Mouse (Mus musculus) hindbrain, embryonic 13.5 days (tissue): ENCODE data around the gene Gm49721. TPM values are rescaled to one million over a fixed set of nuclear protein-coding genes. Genes with fewer than 3 reads are reported as not detected.
A peak's percentile ranks its signal among the peaks of the same experiment; 100 is the strongest.
"Not testable (repeated sequence)": the region's sequence is repeated elsewhere in the genome, so short reads cannot be mapped to it uniquely, and the experiment has no call there.

Experiments used
- ATAC-seq: fragments of 200-750 bp; cut with Nextera tagmentation; 2 replicates; pipeline ENCODE4 v1.8.0; 2017; ENCODE audit warnings: moderate TSS enrichment; ENCODE audit not compliant: low FRiP score
- H3K27ac ChIP-seq: fragments of 300-500 bp; sonication (generic); 2 replicates; pipeline ENCODE4 v1.5.1; 2015; ENCODE audit warnings: inconsistent platforms, mild to moderate bottlenecking, moderate library complexity
- H3K27me3 ChIP-seq: fragments of 300-500 bp; sonication (generic); 2 replicates; pipeline ENCODE4 v1.6.1; 2015; ENCODE audit warnings: mild to moderate bottlenecking, inconsistent platforms
- H3K36me3 ChIP-seq: fragments of 300-500 bp; sonication (generic); 2 replicates; pipeline ENCODE4 v1.6.1; 2015; ENCODE audit warnings: mild to moderate bottlenecking, inconsistent platforms
- H3K4me1 ChIP-seq: fragments of 300-500 bp; sonication (generic); replicated peaks from 2 replicates; pipeline ENCODE4 v1.6.1; 2015; ENCODE audit warnings: inconsistent platforms
- H3K4me2 ChIP-seq: fragments of 300-500 bp; sonication (generic); 2 replicates; pipeline ENCODE4 v1.6.1; 2015; ENCODE audit warnings: inconsistent platforms, mild to moderate bottlenecking, moderate library complexity
- H3K4me3 ChIP-seq: fragments of 300-500 bp; sonication (generic); 2 replicates; pipeline ENCODE4 v1.5.1; 2015; ENCODE audit warnings: mild to moderate bottlenecking, inconsistent platforms
- H3K9ac ChIP-seq: fragments of 300-500 bp; sonication (generic); 2 replicates; pipeline ENCODE4 v1.6.1; 2015; ENCODE audit warnings: mild to moderate bottlenecking, inconsistent platforms
- H3K9me3 ChIP-seq: fragments of 300-500 bp; sonication (generic); 2 replicates; pipeline ENCODE4 v1.6.1; 2016; ENCODE audit warnings: inconsistent platforms
- WGBS: fragments of 180-500 bp; shearing (Covaris S2); methylation state at CpG from one replicate; pipeline ENCODE4 v1.1.7; 2015; 5-methylcytosine and 5-hydroxymethylcytosine counted together
- polyA plus RNA-seq: library from polyadenylated mRNA; unstranded; fragments of >200 nt; fragmentation: Nextera tagmentation; extraction: Ambion mirVana; gene quantifications from 2 replicates; pipeline ENCODE4 v1.2.1, GENCODE M21; 2015

Gene Gm49721
- polyA plus RNA-seq, 1 experiment from 2014 or later, result 0.19 TPM

GRCm38 (mm10) chr17:7033192-7034166, 54.8 kb downstream of the Gm49721 start:
- not testable (repeated sequence) for H3K27me3 ChIP-seq, H3K9me3 ChIP-seq, H3K4me1 ChIP-seq, H3K36me3 ChIP-seq, H3K9ac ChIP-seq, H3K27ac ChIP-seq, H3K4me3 ChIP-seq, H3K4me2 ChIP-seq
- 0 out of 2 replicates have a peak, but pooled peaks have one; percentile 46 for ATAC-seq
- 61% methylated on average over 3 of the region's 17 CpGs for WGBS

- not testable (repeated sequence) for H3K9ac ChIP-seq, H3K27ac ChIP-seq, H3K4me1 ChIP-seq, ATAC-seq, H3K9me3 ChIP-seq, H3K4me3 ChIP-seq, H3K27me3 ChIP-seq, H3K36me3 ChIP-seq, H3K4me2 ChIP-seq
- 25% methylated on average over 2 of the region's 4 CpGs for WGBS
These were observed 90.4 kb downstream of the Gm49721 start for GRCm38 (mm10) chr17:7068997-7069539.

GRCm38 (mm10) chr17:7069561-7070240, 91.0 kb downstream of the Gm49721 start:
- not testable (repeated sequence) for ATAC-seq, H3K4me1 ChIP-seq, H3K9me3 ChIP-seq, H3K36me3 ChIP-seq, H3K27ac ChIP-seq, H3K4me2 ChIP-seq, H3K9ac ChIP-seq, H3K4me3 ChIP-seq, H3K27me3 ChIP-seq
- 65% methylated on average over 6 of the region's 7 CpGs for WGBS

GRCm38 (mm10) chr17:7074494-7074893, 95.8 kb downstream of the Gm49721 start:
- H3K9me3 ChIP-seq, H3K27me3 ChIP-seq, H3K9ac ChIP-seq, H3K36me3 ChIP-seq, H3K4me1 ChIP-seq, H3K4me2 ChIP-seq, H3K4me3 ChIP-seq, H3K27ac ChIP-seq: not testable (repeated sequence)
- peak; percentile 60 for ATAC-seq
- 51% methylated on average over 3 of the region's 3 CpGs for WGBS

GRCm38 (mm10) chr17:7075519-7075918, 96.8 kb downstream of the Gm49721 start:
- not testable (repeated sequence) for ATAC-seq
- 92% methylated on average over 5 of the region's 6 CpGs for WGBS

GRCm38 (mm10) chr17:7079558-7079957, 100.9 kb downstream of the Gm49721 start:
- H3K4me3 ChIP-seq, result not testable (repeated sequence)
- WGBS, result 7% methylated on average over 1 of the region's 4 CpGs

More at GRCm38 (mm10) chr17:7075519-7075918, 96.8 kb downstream of the Gm49721 start:
- H3K9me3 ChIP-seq, H3K4me3 ChIP-seq, H3K36me3 ChIP-seq, H3K27ac ChIP-seq, H3K4me1 ChIP-seq, H3K27me3 ChIP-seq, H3K9ac ChIP-seq, H3K4me2 ChIP-seq: not testable (repeated sequence)

GRCm38 (mm10) chr17:7084523-7084922, 105.8 kb downstream of the Gm49721 start:
- not testable (repeated sequence) for H3K27ac ChIP-seq, H3K4me2 ChIP-seq, H3K4me3 ChIP-seq, H3K9me3 ChIP-seq, H3K27me3 ChIP-seq, H3K36me3 ChIP-seq, H3K9ac ChIP-seq, ATAC-seq, H3K4me1 ChIP-seq
- no CpG with 5 or more reads among the region's 5 CpGs for WGBS

More at GRCm38 (mm10) chr17:7079558-7079957, 100.9 kb downstream of the Gm49721 start:
- not testable (repeated sequence) for ATAC-seq, H3K9ac ChIP-seq, H3K36me3 ChIP-seq, H3K4me1 ChIP-seq, H3K4me2 ChIP-seq, H3K27me3 ChIP-seq, H3K27ac ChIP-seq, H3K9me3 ChIP-seq

- WGBS, result no CpG with 5 or more reads among the region's 12 CpGs
- not testable (repeated sequence) for H3K9me3 ChIP-seq, ATAC-seq, H3K9ac ChIP-seq, H3K36me3 ChIP-seq, H3K4me1 ChIP-seq, H3K4me2 ChIP-seq, H3K4me3 ChIP-seq, H3K27ac ChIP-seq, H3K27me3 ChIP-seq
These were observed 106.9 kb downstream of the Gm49721 start for GRCm38 (mm10) chr17:7085469-7086168.

GRCm38 (mm10) chr17:7086836-7087235, 108.1 kb downstream of the Gm49721 start:
- H3K4me1 ChIP-seq, H3K27me3 ChIP-seq, ATAC-seq, H3K9ac ChIP-seq, H3K36me3 ChIP-seq, H3K4me3 ChIP-seq, H3K27ac ChIP-seq, H3K9me3 ChIP-seq, H3K4me2 ChIP-seq: not testable (repeated sequence)
- 61% methylated on average over 6 of the region's 8 CpGs for WGBS

Other genes with a start within 250 kb of the Gm49721 start
- 53.9 and 94.4 TPM in 2 replicates for gene Ezr, start 196.1 kb upstream of the Gm49721 start, polyA plus RNA-seq
- 51.8 and 56.4 TPM in 2 replicates for gene Rsph3b, start 30.2 kb upstream of the Gm49721 start, polyA plus RNA-seq
- gene Tagap1, start 17.7 kb upstream of the Gm49721 start, polyA plus RNA-seq, result 49.4 and 51.7 TPM in 2 replicates
- gene Rnaset2b, start 8.3 kb upstream of the Gm49721 start, polyA plus RNA-seq, result 102 and 116 TPM in 2 replicates
- not detected in 2 replicates for gene Gm1604a, start 46.7 kb downstream of the Gm49721 start, polyA plus RNA-seq
- 21.2 and 22.1 TPM in 2 replicates for gene Rps6ka2, start 191.2 kb downstream of the Gm49721 start, polyA plus RNA-seq